Mouse (Mus musculus) embryonic fibroblast, embryonic 13.5 days (primary cell): ENCODE measurements at regions not wholly inside any gene's neighbourhood (a gene's known extent, or its start where the extent isn't known, plus 50 kb on each side); places are given as distances from the start of the nearest gene placed in this dataset.

Source experiments
- CTCF ChIP-seq: IDR thresholded peaks from 2 replicates; pipeline ENCODE4 v1.5.1; 2011; ENCODE audit warnings: mild to moderate bottlenecking, control low read depth, low read length, moderate library complexity, borderline replicate concordance; ENCODE audit not compliant: insufficient read depth
- POLR2A ChIP-seq: IDR thresholded peaks from 2 replicates; pipeline ENCODE4 v1.6.1; 2011; ENCODE audit warnings: low read depth, mild to moderate bottlenecking, control low read depth, low read length, moderate library complexity

DNA sequence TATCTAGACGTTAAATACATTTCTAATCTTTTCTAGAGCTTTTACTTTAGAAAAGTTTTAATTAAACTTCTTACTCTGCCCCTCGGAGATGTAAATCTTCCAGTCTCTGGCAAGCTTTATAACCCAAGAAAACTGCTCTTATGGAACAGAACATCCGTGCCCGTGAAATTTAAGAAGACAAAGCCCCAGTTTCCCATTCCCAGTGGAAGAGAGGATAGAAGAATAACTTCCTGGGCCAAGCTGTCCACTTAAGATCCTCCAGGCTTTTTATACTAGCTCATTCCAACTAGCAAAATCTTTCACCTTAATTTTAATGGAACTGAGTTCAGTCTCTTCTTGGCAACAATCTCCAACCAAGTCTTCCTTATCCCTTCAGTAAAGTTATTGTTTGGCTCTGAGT is 489.2 kb upstream of the Ccdc54 start:
- TF ChIP-seq CTCF (no peak), POLR2A (no peak)
